Mouse (Mus musculus): ENCODE data around the gene Adam17. TPM values are rescaled to one million over a fixed set of nuclear protein-coding genes. Genes with fewer than 3 reads are reported as not detected.

Adam17 gene
- polyA plus RNA-seq, 1 experiment from 2014 or later: 16.9 TPM

DNA sequence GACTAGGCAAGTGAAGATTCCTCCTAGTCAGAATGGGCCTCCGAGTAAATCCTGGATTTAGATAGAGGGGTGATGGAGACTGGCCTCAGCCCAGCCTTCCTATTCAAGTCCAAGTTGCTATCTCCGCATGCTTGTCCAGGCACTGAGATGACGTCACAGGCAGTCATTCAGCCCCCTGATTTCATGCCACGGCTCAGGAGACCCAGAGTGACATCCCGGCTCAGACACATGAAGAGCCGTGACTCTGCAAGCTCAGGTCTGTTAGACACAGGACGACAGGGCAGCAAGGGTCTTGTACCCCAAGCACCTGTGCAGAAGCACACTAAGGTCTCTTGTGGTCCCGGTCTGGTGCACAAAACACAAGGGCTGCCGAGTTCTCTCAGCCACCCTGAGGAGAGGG is 50.6 kb downstream of the Adam17 start:
- H3K27me3 ChIP-seq (ENCODE audit: control insufficient read depth, insufficient read depth, low read length): no peaks in the 10 kb centered on the region
- no peaks in the 10 kb centered on the region for H3K9me3 ChIP-seq (ENCODE audit: control insufficient read depth, low read length)
- TF ChIP-seq CTCF (IDR thresholded peaks at IDR 0.05; ENCODE audit: low read depth) (no peak), EP300 (optimal IDR thresholded peaks at IDR 0.05) (no peak)
- H3K4me2 ChIP-seq (replicated peaks; ENCODE audit: low read depth): no peak overlapping the region
- DNase-seq (ENCODE audit: low spot score): no peak
- 88% methylated on average over 9 of the region's 9 CpGs for WGBS
- H3K36me3 ChIP-seq (ENCODE audit: control insufficient read depth, insufficient read depth, low read length): peaks cover 9% of the 10 kb centered on the region
- no peak for ATAC-seq (ENCODE audit: low FRiP score, low TSS enrichment)
- H3K9ac ChIP-seq (ENCODE audit: low read length): no peak overlapping the region
- H3K27ac ChIP-seq (replicated peaks): no peak overlapping the region
- H3K4me1 ChIP-seq (replicated peaks; ENCODE audit: control insufficient read depth, insufficient read depth): no peaks in the 10 kb centered on the region
- H3K4me3 ChIP-seq (ENCODE audit: low read depth, low read length): no peak overlapping the region

DNA sequence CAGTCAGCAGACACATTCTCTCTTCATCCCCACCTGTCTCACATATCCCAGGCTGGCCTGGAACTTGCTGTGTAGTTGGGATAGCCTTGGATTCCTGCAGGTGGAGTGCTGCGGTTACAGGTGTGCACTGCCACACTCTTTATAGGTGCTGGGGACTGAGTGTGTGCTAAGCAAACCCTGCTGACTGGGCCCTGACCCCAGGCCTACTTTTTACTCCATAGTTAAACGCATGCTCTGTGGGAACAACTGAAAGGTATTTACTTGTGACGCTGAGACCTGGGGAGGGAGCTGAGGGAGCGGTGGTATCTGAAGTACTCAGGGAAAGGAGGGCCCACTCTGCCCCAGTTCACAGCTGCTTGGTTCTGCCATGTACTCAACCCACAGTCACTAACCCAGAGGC is 51.1 kb downstream of the Adam17 start:
- no peak for TF ChIP-seq CTCF (IDR thresholded peaks at IDR 0.05; ENCODE audit: low read depth)
- no peak for TF ChIP-seq EP300 (optimal IDR thresholded peaks at IDR 0.05)
- Histone ChIP-seq H3K27me3 (ENCODE audit: control insufficient read depth, insufficient read depth, low read length) (no peaks in the 10 kb centered on the region), H3K9ac (ENCODE audit: low read length) (no peak overlapping the region), H3K27ac (replicated peaks) (no peak overlapping the region), H3K4me1 (replicated peaks; ENCODE audit: control insufficient read depth, insufficient read depth) (no peaks in the 10 kb centered on the region), H3K9me3 (ENCODE audit: control insufficient read depth, low read length) (no peaks in the 10 kb centered on the region), H3K36me3 (ENCODE audit: control insufficient read depth, insufficient read depth, low read length) (peaks cover 9% of the 10 kb centered on the region), H3K4me3 (ENCODE audit: low read depth, low read length) (no peak overlapping the region), H3K4me2 (replicated peaks; ENCODE audit: low read depth) (no peak overlapping the region)
- WGBS: 69% methylated on average over 4 of the region's 4 CpGs
- no peak for DNase-seq (ENCODE audit: low spot score)
- no peak for ATAC-seq (ENCODE audit: low FRiP score, low TSS enrichment)

DNA sequence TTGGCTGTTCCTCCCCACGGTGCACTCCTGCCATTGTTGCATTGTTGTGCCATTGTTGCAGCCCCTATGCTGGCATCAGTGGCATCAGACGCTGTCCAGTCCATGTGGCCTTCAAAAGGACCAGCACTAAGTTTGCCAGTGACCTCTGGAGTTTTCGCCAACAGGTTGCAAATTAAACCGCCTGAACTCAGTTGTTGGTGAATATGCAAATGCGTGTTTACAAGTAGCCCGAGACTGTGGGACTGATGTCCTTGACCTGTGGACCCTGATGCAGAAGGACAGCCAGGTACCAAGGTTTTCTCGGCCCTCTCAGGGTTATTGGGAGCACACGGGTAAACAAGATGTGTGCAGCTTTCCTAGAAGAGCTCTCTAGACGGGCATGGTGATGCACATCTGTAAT is 52.3 kb downstream of the Adam17 start:
- DNase-seq (ENCODE audit: low spot score) (no peak), ATAC-seq (ENCODE audit: low FRiP score, low TSS enrichment) (no peak)
- TF ChIP-seq CTCF (IDR thresholded peaks at IDR 0.05; ENCODE audit: low read depth): no peak
- no peak for TF ChIP-seq EP300 (optimal IDR thresholded peaks at IDR 0.05)
- Histone ChIP-seq H3K4me1 (replicated peaks; ENCODE audit: control insufficient read depth, insufficient read depth) (no peaks in the 10 kb centered on the region), H3K9me3 (ENCODE audit: control insufficient read depth, low read length) (no peaks in the 10 kb centered on the region), H3K27me3 (ENCODE audit: control insufficient read depth, insufficient read depth, low read length) (no peaks in the 10 kb centered on the region), H3K27ac (replicated peaks) (no peak overlapping the region), H3K9ac (ENCODE audit: low read length) (no peak overlapping the region), H3K36me3 (ENCODE audit: control insufficient read depth, insufficient read depth, low read length) (peaks cover 3% of the 10 kb centered on the region), H3K4me3 (ENCODE audit: low read depth, low read length) (no peak overlapping the region), H3K4me2 (replicated peaks; ENCODE audit: low read depth) (no peak overlapping the region)
- WGBS: 81% methylated on average over 9 of the region's 9 CpGs

DNA sequence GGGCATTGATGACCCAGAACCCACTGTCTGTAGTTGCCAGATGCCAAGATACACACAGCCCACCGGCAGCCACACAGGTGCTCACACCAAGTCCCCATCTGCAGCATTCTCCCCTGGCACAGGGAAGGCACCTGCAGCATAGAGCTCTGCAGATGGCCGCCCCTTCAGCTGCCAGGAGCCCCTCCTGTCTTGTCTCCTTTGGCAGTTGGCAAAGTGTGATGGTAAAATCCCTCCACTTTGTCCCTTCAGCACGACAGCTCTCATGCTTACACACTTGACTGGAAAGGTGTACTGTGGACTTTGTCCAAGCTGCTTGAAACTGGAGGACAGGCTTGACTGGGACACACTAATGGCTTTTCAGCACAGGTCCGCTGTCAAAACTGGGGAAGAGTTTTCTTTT is 53.1 kb downstream of the Adam17 start:
- no peak for TF ChIP-seq EP300 (optimal IDR thresholded peaks at IDR 0.05)
- no peak for TF ChIP-seq CTCF (IDR thresholded peaks at IDR 0.05; ENCODE audit: low read depth)
- Histone ChIP-seq H3K4me2 (replicated peaks; ENCODE audit: low read depth) (no peak overlapping the region), H3K27me3 (ENCODE audit: control insufficient read depth, insufficient read depth, low read length) (no peaks in the 10 kb centered on the region), H3K4me1 (replicated peaks; ENCODE audit: control insufficient read depth, insufficient read depth) (no peaks in the 10 kb centered on the region), H3K4me3 (ENCODE audit: low read depth, low read length) (no peak overlapping the region), H3K9ac (ENCODE audit: low read length) (no peak overlapping the region), H3K36me3 (ENCODE audit: control insufficient read depth, insufficient read depth, low read length) (peaks cover 2% of the 10 kb centered on the region), H3K27ac (replicated peaks) (no peak overlapping the region), H3K9me3 (ENCODE audit: control insufficient read depth, low read length) (no peaks in the 10 kb centered on the region)
- DNase-seq (ENCODE audit: low spot score) (no peak), ATAC-seq (ENCODE audit: low FRiP score, low TSS enrichment) (no peak)
- WGBS: 81% methylated on average over 4 of the region's 4 CpGs

DNA sequence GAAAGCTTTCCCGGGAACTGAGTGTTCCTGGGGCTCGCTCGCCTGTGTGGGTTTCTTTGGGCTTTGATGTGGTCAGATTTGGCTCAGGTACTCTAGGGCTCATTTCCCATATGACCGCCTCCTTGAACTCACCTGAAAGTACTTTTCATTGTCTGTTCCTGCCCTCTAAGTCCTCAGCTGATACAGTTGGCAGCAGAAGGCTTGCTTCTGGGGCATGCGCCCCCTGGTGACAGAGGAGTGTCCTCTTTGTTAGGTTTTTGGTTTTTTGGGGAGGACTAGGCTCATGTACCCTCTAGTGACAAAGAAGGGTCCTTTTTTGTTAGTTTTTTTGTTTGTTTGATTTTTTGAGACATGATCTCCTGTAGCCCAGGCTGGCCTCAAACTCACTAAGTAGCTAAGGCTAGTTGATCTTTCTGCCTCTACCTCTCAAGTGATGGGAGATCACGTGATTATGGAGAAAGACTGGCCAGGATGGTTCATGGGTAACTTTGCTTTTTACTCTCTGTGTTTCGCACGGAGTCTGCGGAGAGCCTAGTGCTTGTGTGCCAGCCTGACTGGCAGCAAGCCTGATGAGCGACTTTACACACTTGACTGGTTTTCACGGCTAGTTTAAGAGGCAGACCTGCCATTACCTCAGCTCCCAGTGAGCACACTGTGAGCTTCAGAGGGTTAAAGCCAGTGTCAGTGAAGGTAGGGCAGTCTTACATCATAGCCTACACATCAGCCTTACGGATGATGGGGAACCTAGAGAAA is 55.1 kb downstream of the Adam17 start:
- peaks cover 7% of the 10 kb centered on the region for H3K36me3 ChIP-seq (ENCODE audit: control insufficient read depth, insufficient read depth, low read length)
- no peak overlapping the region for H3K9ac ChIP-seq (ENCODE audit: low read length)
- 80% methylated on average over 12 of the region's 12 CpGs for WGBS

DNA sequence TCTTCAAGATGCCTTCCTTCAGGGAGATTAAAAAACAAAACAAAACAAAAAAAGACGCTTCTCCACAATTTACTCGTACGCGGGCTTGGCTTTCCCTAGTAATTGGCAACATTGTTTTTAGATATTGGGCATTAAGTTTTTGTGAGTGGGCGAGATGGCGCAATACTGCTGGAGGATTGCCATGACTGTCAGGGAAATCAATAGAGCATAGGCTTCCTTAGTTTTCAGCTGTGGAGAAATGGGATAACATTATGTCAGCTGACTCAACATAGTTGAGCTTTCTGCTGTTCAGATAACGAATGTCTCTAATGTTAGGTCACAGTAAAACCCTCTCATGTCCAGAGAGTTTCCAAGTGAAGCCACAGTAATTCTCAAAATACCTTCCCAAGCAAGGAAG is 56.6 kb downstream of the Adam17 start:
- Histone ChIP-seq H3K27ac (replicated peaks) (no peak overlapping the region), H3K4me2 (replicated peaks; ENCODE audit: low read depth) (peak overlapping the region; percentile 68), H3K4me1 (replicated peaks; ENCODE audit: control insufficient read depth, insufficient read depth) (no peaks in the 10 kb centered on the region), H3K9ac (ENCODE audit: low read length) (peak overlapping the region; percentile 74), H3K9me3 (ENCODE audit: control insufficient read depth, low read length) (no peaks in the 10 kb centered on the region), H3K36me3 (ENCODE audit: control insufficient read depth, insufficient read depth, low read length) (peaks cover 8% of the 10 kb centered on the region), H3K4me3 (ENCODE audit: low read depth, low read length) (peak overlapping the region; percentile 72), H3K27me3 (ENCODE audit: control insufficient read depth, insufficient read depth, low read length) (no peaks in the 10 kb centered on the region)
- WGBS: 18% methylated on average over 7 of the region's 7 CpGs
- ATAC-seq (ENCODE audit: low FRiP score, low TSS enrichment) (no peak), DNase-seq (ENCODE audit: low spot score) (no peak)
- TF ChIP-seq CTCF (IDR thresholded peaks at IDR 0.05; ENCODE audit: low read depth) (no peak), EP300 (optimal IDR thresholded peaks at IDR 0.05) (no peak)

More for the DNA sequence above, 55.1 kb downstream of the Adam17 start:
- H3K9me3 ChIP-seq (ENCODE audit: control insufficient read depth, low read length): no peaks in the 10 kb centered on the region
- H3K4me1 ChIP-seq (replicated peaks; ENCODE audit: control insufficient read depth, insufficient read depth): no peaks in the 10 kb centered on the region
- DNase-seq (ENCODE audit: low spot score) (peak; percentile 47), ATAC-seq (ENCODE audit: low FRiP score, low TSS enrichment) (no peak)
- TF ChIP-seq EP300 (optimal IDR thresholded peaks at IDR 0.05) (no peak), CTCF (IDR thresholded peaks at IDR 0.05; ENCODE audit: low read depth) (peak; percentile 83)
- H3K27me3 ChIP-seq (ENCODE audit: control insufficient read depth, insufficient read depth, low read length): no peaks in the 10 kb centered on the region
- no peak overlapping the region for H3K4me3 ChIP-seq (ENCODE audit: low read depth, low read length)
- no peak overlapping the region for H3K4me2 ChIP-seq (replicated peaks; ENCODE audit: low read depth)
- H3K27ac ChIP-seq (replicated peaks): no peak overlapping the region

All from stomach, postnatal 0 days (tissue).